Mouse (Mus musculus): ENCODE measurements around the gene Tppp3.

DNA sequence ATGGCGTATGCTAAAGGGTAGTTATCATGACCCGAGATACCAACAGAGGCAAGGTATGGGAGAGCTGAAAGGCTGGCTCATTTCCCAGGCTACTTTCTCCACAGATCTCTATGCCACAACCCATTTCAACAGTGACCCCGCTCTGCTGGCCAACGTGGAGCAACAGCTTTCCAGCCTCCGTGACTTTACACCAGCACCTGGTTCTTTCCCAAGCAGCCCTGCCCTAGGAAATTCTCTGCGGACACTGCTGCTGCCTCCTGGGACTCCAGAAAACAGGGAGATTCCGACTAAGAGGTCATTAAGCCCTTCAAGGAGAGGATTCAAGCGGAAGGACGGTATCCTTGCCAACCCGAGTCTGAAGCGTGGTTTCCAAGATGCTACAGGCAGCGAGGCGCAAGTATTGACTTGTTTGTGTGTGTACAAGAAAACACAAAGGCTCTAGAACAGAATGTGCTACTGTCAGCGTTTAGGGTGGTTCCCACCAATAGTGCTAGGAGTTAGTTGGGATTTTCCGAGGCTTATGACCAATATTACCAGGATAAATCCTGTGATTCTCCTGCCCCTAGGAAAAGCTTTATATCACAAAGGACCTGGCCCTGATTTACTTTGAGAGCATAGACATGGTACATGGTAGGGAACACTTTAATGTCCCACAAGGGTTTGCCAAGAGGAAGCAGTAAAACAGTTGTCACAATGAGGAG is 19.3 kb downstream of the Tppp3 start:
- TF ChIP-seq GATA1 (IDR thresholded peaks at IDR 0.05; ENCODE audit: low read length) (no peak), TAL1 (IDR thresholded peaks at IDR 0.05; ENCODE audit: low read length) (no peak)
